Mouse (Mus musculus): Measurements from ENCODE around the gene Zbed4. TPM values are rescaled to one million over a fixed set of nuclear protein-coding genes. Genes with fewer than 3 reads are reported as not detected.
"Not testable (repeated sequence)": the region's sequence is repeated elsewhere in the genome, so short reads cannot be mapped to it uniquely, and the experiment has no call there.

The Zbed4 gene
- polyA plus RNA-seq, 1 experiment from 2014 or later = 35.1 TPM

- no peak for DNase-seq (ENCODE audit: low spot score)
- H3K27ac ChIP-seq (replicated peaks; ENCODE audit: low read depth, low read length) = no peak overlapping the region
Observed at GRCm38 (mm10) chr15:88732405-88733020, 18.9 kb upstream of the Zbed4 start.

GRCm38 (mm10) chr15:88733041-88733751 is 18.3 kb upstream of the Zbed4 start:
- ATAC-seq (ENCODE audit: insufficient number of reproducible peaks, low FRiP score, low TSS enrichment, low read depth) (no peak), DNase-seq (ENCODE audit: low spot score) (peak; percentile 63)
- Histone ChIP-seq H3K36me3 (ENCODE audit: control insufficient read depth, insufficient read depth, low read length) (peaks cover 19% of the 10 kb centered on the region; the same call in 1 of the 2 replicates), H3K4me3 (ENCODE audit: low read depth, low read length) (peak overlapping the region; percentile 99), H3K9me3 (ENCODE audit: control insufficient read depth, low read length) (no peaks in the 10 kb centered on the region), H3K9ac (ENCODE audit: low read length) (peak overlapping the region; percentile 99), H3K4me1 (ENCODE audit: control insufficient read depth, insufficient read depth, low read length) (peaks cover 9% of the 10 kb centered on the region), H3K27ac (replicated peaks; ENCODE audit: low read depth, low read length) (peak overlapping the region; percentile 90), H3K27me3 (ENCODE audit: control insufficient read depth, insufficient read depth, low read length) (no peaks in the 10 kb centered on the region), H3K4me2 (ENCODE audit: low read depth, severe bottlenecking) (peak overlapping the region; percentile 88)
- WGBS = 1% methylated on average over 66 of the region's 86 CpGs

More at GRCm38 (mm10) chr15:88732405-88733020, 18.9 kb upstream of the Zbed4 start:
- peaks cover 20% of the 10 kb centered on the region; the same call in 1 of the 2 replicates for H3K36me3 ChIP-seq (ENCODE audit: control insufficient read depth, insufficient read depth, low read length)
- H3K27me3 ChIP-seq (ENCODE audit: control insufficient read depth, insufficient read depth, low read length) = no peaks in the 10 kb centered on the region
- 28% methylated on average over 15 of the region's 15 CpGs for WGBS
- H3K4me2 ChIP-seq (ENCODE audit: low read depth, severe bottlenecking) = peak overlapping the region; percentile 88
- H3K9ac ChIP-seq (ENCODE audit: low read length) = peak overlapping the region; percentile 99
- H3K4me1 ChIP-seq (ENCODE audit: control insufficient read depth, insufficient read depth, low read length) = peaks cover 9% of the 10 kb centered on the region
- peak overlapping the region; percentile 99 for H3K4me3 ChIP-seq (ENCODE audit: low read depth, low read length)
- no peak for ATAC-seq (ENCODE audit: insufficient number of reproducible peaks, low FRiP score, low TSS enrichment, low read depth)
- no peaks in the 10 kb centered on the region for H3K9me3 ChIP-seq (ENCODE audit: control insufficient read depth, low read length)

GRCm38 (mm10) chr15:88733834-88734571 is 17.5 kb upstream of the Zbed4 start, which contains the start of gene Brd1:
Brd1 (minus strand) TSS chr15:88734233.
- peak within 1 kb of the TSS; percentile 88 for H3K4me2 ChIP-seq (ENCODE audit: low read depth, severe bottlenecking)
- H3K36me3 ChIP-seq (ENCODE audit: control insufficient read depth, insufficient read depth, low read length) = peaks cover 13% of the 10 kb centered on the region; the same call in 1 of the 2 replicates
- peak within 1 kb of the TSS; percentile 99 for H3K4me3 ChIP-seq (ENCODE audit: low read depth, low read length)
- H3K27ac ChIP-seq (replicated peaks; ENCODE audit: low read depth, low read length) = peak within 1 kb of the TSS; percentile 90
- ATAC-seq (ENCODE audit: insufficient number of reproducible peaks, low FRiP score, low TSS enrichment, low read depth) = peak; percentile 79
- no peaks in the 10 kb centered on the region for H3K9me3 ChIP-seq (ENCODE audit: control insufficient read depth, low read length)
- H3K4me1 ChIP-seq (ENCODE audit: control insufficient read depth, insufficient read depth, low read length) = peaks cover 9% of the 10 kb centered on the region
- H3K9ac ChIP-seq (ENCODE audit: low read length) = peak within 1 kb of the TSS; percentile 99
- DNase-seq (ENCODE audit: low spot score) = peak; percentile 79
- under 1% methylated on average over 91 of the region's 103 CpGs for WGBS
- no peaks in the 10 kb centered on the region for H3K27me3 ChIP-seq (ENCODE audit: control insufficient read depth, insufficient read depth, low read length)

GRCm38 (mm10) chr15:88736166-88736565 is 15.3 kb upstream of the Zbed4 start:
- H3K27me3 ChIP-seq (ENCODE audit: control insufficient read depth, insufficient read depth, low read length) = no peaks in the 10 kb centered on the region
- no peak overlapping the region for H3K4me2 ChIP-seq (ENCODE audit: low read depth, severe bottlenecking)
- peaks cover 9% of the 10 kb centered on the region for H3K4me1 ChIP-seq (ENCODE audit: control insufficient read depth, insufficient read depth, low read length)
- ATAC-seq (ENCODE audit: insufficient number of reproducible peaks, low FRiP score, low TSS enrichment, low read depth) (no peak), DNase-seq (ENCODE audit: low spot score) (no peak)
- no peak overlapping the region for H3K4me3 ChIP-seq (ENCODE audit: low read depth, low read length)
- no peaks in the 10 kb centered on the region for H3K9me3 ChIP-seq (ENCODE audit: control insufficient read depth, low read length)
- no peak overlapping the region for H3K9ac ChIP-seq (ENCODE audit: low read length)
- no peak overlapping the region for H3K27ac ChIP-seq (replicated peaks; ENCODE audit: low read depth, low read length)
- no peaks in the 10 kb centered on the region for H3K36me3 ChIP-seq (ENCODE audit: control insufficient read depth, insufficient read depth, low read length)
- 86% methylated on average over 4 of the region's 4 CpGs for WGBS

- Histone ChIP-seq H3K9me3 (ENCODE audit: control insufficient read depth, low read length) (no peaks in the 10 kb centered on the region), H3K36me3 (ENCODE audit: control insufficient read depth, insufficient read depth, low read length) (no peaks in the 10 kb centered on the region), H3K27ac (replicated peaks; ENCODE audit: low read depth, low read length) (no peak overlapping the region), H3K9ac (ENCODE audit: low read length) (no peak overlapping the region), H3K4me1 (ENCODE audit: control insufficient read depth, insufficient read depth, low read length) (0 out of 2 replicates have a peak, but pooled peaks cover 2% of the 10 kb centered on the region), H3K4me2 (ENCODE audit: low read depth, severe bottlenecking) (no peak overlapping the region), H3K27me3 (ENCODE audit: control insufficient read depth, insufficient read depth, low read length) (no peaks in the 10 kb centered on the region), H3K4me3 (ENCODE audit: low read depth, low read length) (no peak overlapping the region)
- WGBS = 79% methylated on average over 2 of the region's 2 CpGs
- ATAC-seq (ENCODE audit: insufficient number of reproducible peaks, low FRiP score, low TSS enrichment, low read depth) (no peak), DNase-seq (ENCODE audit: low spot score) (no peak)
Observed at GRCm38 (mm10) chr15:88738466-88738865, 13.0 kb upstream of the Zbed4 start.

- no peaks in the 10 kb centered on the region for H3K36me3 ChIP-seq (ENCODE audit: control insufficient read depth, insufficient read depth, low read length)
- H3K9me3 ChIP-seq (ENCODE audit: control insufficient read depth, low read length) = no peaks in the 10 kb centered on the region
- H3K27ac ChIP-seq (replicated peaks; ENCODE audit: low read depth, low read length) = no peak overlapping the region
- no peaks in the 10 kb centered on the region for H3K4me1 ChIP-seq (ENCODE audit: control insufficient read depth, insufficient read depth, low read length)
- ATAC-seq (ENCODE audit: insufficient number of reproducible peaks, low FRiP score, low TSS enrichment, low read depth) = no peak
- H3K9ac ChIP-seq (ENCODE audit: low read length) = no peak overlapping the region
- H3K4me3 ChIP-seq (ENCODE audit: low read depth, low read length) = no peak overlapping the region
- H3K27me3 ChIP-seq (ENCODE audit: control insufficient read depth, insufficient read depth, low read length) = no peaks in the 10 kb centered on the region
- no peak for DNase-seq (ENCODE audit: low spot score)
- H3K4me2 ChIP-seq (ENCODE audit: low read depth, severe bottlenecking) = no peak overlapping the region
- 78% methylated on average over 6 of the region's 6 CpGs for WGBS
Observed at GRCm38 (mm10) chr15:88741366-88741765, 10.1 kb upstream of the Zbed4 start.

- H3K27ac ChIP-seq (replicated peaks; ENCODE audit: low read depth, low read length); DNase-seq (ENCODE audit: low spot score); ATAC-seq (ENCODE audit: insufficient number of reproducible peaks, low FRiP score, low TSS enrichment, low read depth); H3K4me1 ChIP-seq (ENCODE audit: control insufficient read depth, insufficient read depth, low read length); H3K27me3 ChIP-seq (ENCODE audit: control insufficient read depth, insufficient read depth, low read length); H3K9me3 ChIP-seq (ENCODE audit: control insufficient read depth, low read length); H3K4me2 ChIP-seq (ENCODE audit: low read depth, severe bottlenecking); H3K4me3 ChIP-seq (ENCODE audit: low read depth, low read length); H3K36me3 ChIP-seq (ENCODE audit: control insufficient read depth, insufficient read depth, low read length); H3K9ac ChIP-seq (ENCODE audit: low read length): not testable (repeated sequence)
- WGBS = 87% methylated on average over 5 of the region's 5 CpGs
Observed at GRCm38 (mm10) chr15:88743371-88743770, 8.1 kb upstream of the Zbed4 start.

- H3K4me3 ChIP-seq (ENCODE audit: low read depth, low read length) = no peak overlapping the region
- H3K4me1 ChIP-seq (ENCODE audit: control insufficient read depth, insufficient read depth, low read length) = no peaks in the 10 kb centered on the region
- DNase-seq (ENCODE audit: low spot score) (no peak), ATAC-seq (ENCODE audit: insufficient number of reproducible peaks, low FRiP score, low TSS enrichment, low read depth) (no peak)
- no peak overlapping the region for H3K4me2 ChIP-seq (ENCODE audit: low read depth, severe bottlenecking)
- 83% methylated on average over 3 of the region's 3 CpGs for WGBS
- H3K27ac ChIP-seq (replicated peaks; ENCODE audit: low read depth, low read length) = no peak overlapping the region
- no peaks in the 10 kb centered on the region for H3K9me3 ChIP-seq (ENCODE audit: control insufficient read depth, low read length)
- H3K9ac ChIP-seq (ENCODE audit: low read length) = no peak overlapping the region
- no peaks in the 10 kb centered on the region for H3K36me3 ChIP-seq (ENCODE audit: control insufficient read depth, insufficient read depth, low read length)
- H3K27me3 ChIP-seq (ENCODE audit: control insufficient read depth, insufficient read depth, low read length) = no peaks in the 10 kb centered on the region
Observed at GRCm38 (mm10) chr15:88745347-88745746, 6.1 kb upstream of the Zbed4 start.

Measured in limb, embryonic 11.5 days (tissue).